Comparison of ENCODE assay signal across 12 mouse cellular contexts in the genomic region with DNA sequence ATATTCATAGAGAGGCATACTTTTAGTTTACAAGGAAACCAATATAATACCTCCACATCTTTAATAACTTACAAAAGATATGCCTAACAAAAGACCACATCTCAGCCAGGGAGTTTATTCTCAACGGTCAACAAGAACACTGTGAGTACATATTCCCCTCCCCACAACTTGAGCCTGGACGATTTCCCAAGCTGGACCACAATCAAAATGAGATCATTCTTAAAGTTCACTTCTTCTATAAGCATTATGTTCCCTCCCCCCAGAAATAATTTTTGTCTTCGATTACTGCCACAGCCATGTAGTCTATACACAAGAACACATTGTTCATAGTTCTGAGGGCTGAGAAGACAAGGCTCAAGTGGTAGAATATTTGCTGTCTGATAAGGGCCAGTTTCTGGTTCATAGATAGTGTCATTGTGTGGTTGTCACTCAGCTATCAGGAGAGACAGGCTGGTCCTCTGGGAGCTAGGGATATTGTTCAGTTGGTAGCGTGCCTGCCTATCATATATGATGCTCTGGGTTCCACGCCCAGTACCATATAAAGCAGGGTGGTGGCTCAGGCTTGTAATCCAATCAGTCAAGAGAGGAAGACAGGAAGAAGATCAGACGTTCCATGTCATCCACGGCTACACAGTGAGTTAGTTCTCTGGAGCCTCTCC.
DNase-seq lines count a peak whose midpoint lies in the region; ATAC-seq and TF ChIP-seq lines count a peak whose summit lies in the region.
"Had no signal": no experiment of that assay in that cellular context is flagged by ENCODE, and none has a peak within 500 bp of the region (broad histone marks: within the 10 kb centered on the region; RNA-seq: fewer than 3 reads in every experiment).

No protein-coding gene starts in this region.

- TF ChIP-seq CTCF in lung, embryonic 14.5 days (IDR thresholded peaks at IDR 0.05; ENCODE audit: low read depth): no peak

- no peaks in the 10 kb centered on the region for H3K36me3 ChIP-seq in lung, embryonic 14.5 days (ENCODE audit: insufficient read depth)
- H3K36me3 ChIP-seq in intestine, embryonic 16.5 days (ENCODE audit: control insufficient read depth, insufficient read depth, low read length): no peaks in the 10 kb centered on the region

- no peak overlapping the region for H3K27ac ChIP-seq in lung, embryonic 14.5 days (ENCODE audit: low read depth)
- H3K27ac ChIP-seq in intestine, embryonic 16.5 days (ENCODE audit: low read length): no peak overlapping the region
- H3K27ac ChIP-seq: macrophage had no signal

- ATAC-seq in lung, embryonic 14.5 days (ENCODE audit: insufficient read depth): no peak
- 0 out of 2 replicates have a peak, but pooled peaks have one; percentile 38 for ATAC-seq in intestine, embryonic 16.5 days
- ATAC-seq in megakaryocyte-erythroid progenitor cell, adult 5-6 weeks (replicated peaks; ENCODE audit: low FRiP score, low TSS enrichment, poor library complexity, severe bottlenecking): peak; percentile 100

- no peaks in the 10 kb centered on the region for H3K9me3 ChIP-seq in lung, embryonic 14.5 days (ENCODE audit: low read depth, low read length)
- H3K9me3 ChIP-seq in intestine, embryonic 16.5 days (ENCODE audit: control insufficient read depth, low read length): no peaks in the 10 kb centered on the region

- intact Hi-C loops in gastrocnemius, postnatal 14 days (cut with DNase I; ENCODE audit: low total_unique reads): no loop called here

- 53% methylated on average over 7 of the region's 7 CpGs for WGBS in lung, embryonic 14.5 days
- 64% methylated on average over 7 of the region's 7 CpGs for WGBS in intestine, embryonic 16.5 days

- H3K4me1 ChIP-seq in lung, embryonic 14.5 days (ENCODE audit: insufficient read depth): no peaks in the 10 kb centered on the region
- no peaks in the 10 kb centered on the region for H3K4me1 ChIP-seq in intestine, embryonic 16.5 days (ENCODE audit: control insufficient read depth, insufficient read depth, low read length)

- no peak overlapping the region for H3K9ac ChIP-seq in lung, embryonic 14.5 days
- no peak overlapping the region for H3K9ac ChIP-seq in intestine, embryonic 16.5 days (ENCODE audit: low read depth, low read length)

- no peak overlapping the region for H3K4me2 ChIP-seq in lung, embryonic 14.5 days
- H3K4me2 ChIP-seq in intestine, embryonic 16.5 days (ENCODE audit: low read depth, low read length): no peak overlapping the region

- no peak overlapping the region for H3K4me3 ChIP-seq in lung, embryonic 14.5 days (ENCODE audit: low read depth, low read length)
- no peak overlapping the region for H3K4me3 ChIP-seq in intestine, embryonic 16.5 days (ENCODE audit: low read length)

- no peaks in the 10 kb centered on the region for H3K27me3 ChIP-seq in lung, embryonic 14.5 days (ENCODE audit: insufficient read depth, low read length)
- no peaks in the 10 kb centered on the region for H3K27me3 ChIP-seq in intestine, embryonic 16.5 days (replicated peaks; ENCODE audit: control insufficient read depth, insufficient read depth, low read length)

- DNase-seq in gastrocnemius, postnatal 14 days: peak; percentile 12
- no peak for DNase-seq in gastrocnemius, postnatal 25 days
- DNase-seq in lung, embryonic 14.5 days: peak; percentile 48
- no peak for DNase-seq in lung, adult 18-20 months
- no peak for DNase-seq in thymus, adult 18-20 months
- DNase-seq in right cerebral cortex, postnatal 4 days: no peak
- DNase-seq: cerebellum, adult 8-10 months; kidney, adult 18-20 months; retina, postnatal 1 day had no signal

Comparison
In these comparisons a context has a peak if more than half of its experiments do, and no peak if none do; other contexts are left out.
1. DNase-seq: peak in gastrocnemius, postnatal 14 days (single experiment) and lung, embryonic 14.5 days (single experiment); none in gastrocnemius, postnatal 25 days (single experiment), lung, adult 18-20 months (0 of 2), thymus, adult 18-20 months (0 of 2) and right cerebral cortex, postnatal 4 days (single experiment).